Mouse (Mus musculus) spleen, postnatal 14 days (tissue): ENCODE results near the gene Renbp.

Experiments
- DNase-seq, 2 experiments: peaks; one replicate each; pipeline ENCODE4 v3.0.0; 2021 to 2022; ENCODE audit warnings: low spot score in 2 of 2

Renbp gene

GRCm38 (mm10) chrX:73921285-73921822 is 9.3 kb downstream of the Renbp start:
- DNase-seq, result no peak

- no peak for DNase-seq
Measured at GRCm38 (mm10) chrX:73918631-73919030, 12.0 kb downstream of the Renbp start.

- no peak for DNase-seq
Measured at GRCm38 (mm10) chrX:73916945-73917344, 13.7 kb downstream of the Renbp start.

- peak; percentile 69 to 74 for DNase-seq
Measured at GRCm38 (mm10) chrX:73914827-73915703, 15.6 kb downstream of the Renbp start.

- DNase-seq, result peak; percentile 11 to 20
Measured at GRCm38 (mm10) chrX:73911588-73911987, 19.1 kb downstream of the Renbp start.

GRCm38 (mm10) chrX:73911156-73911555 is 19.5 kb downstream of the Renbp start:
- peak; percentile 34 to 46 for DNase-seq

GRCm38 (mm10) chrX:73910451-73910850 is 20.2 kb downstream of the Renbp start:
- DNase-seq, result no peak

GRCm38 (mm10) chrX:73910049-73910448 is 20.6 kb downstream of the Renbp start:
- no peak for DNase-seq

GRCm38 (mm10) chrX:73897959-73898358 is 32.7 kb downstream of the Renbp start:
- DNase-seq, result no peak

GRCm38 (mm10) chrX:73895719-73896118 is 34.9 kb downstream of the Renbp start, which contains the start of gene L1cam:
TSS of gene L1cam (minus strand) at chrX:73896105.
- DNase-seq, result peak; percentile 23 to 42

- DNase-seq, result no peak
Measured at GRCm38 (mm10) chrX:73892833-73893232, 37.8 kb downstream of the Renbp start.

GRCm38 (mm10) chrX:73891551-73892152 is 39.0 kb downstream of the Renbp start, which contains the start of gene Avpr2:
TSS of gene Avpr2 (plus strand) at chrX:73892102.
- DNase-seq, result no peak

- no peak for DNase-seq
Measured at GRCm38 (mm10) chrX:73881463-73881862, 49.2 kb downstream of the Renbp start.

GRCm38 (mm10) chrX:73881036-73881427 is 49.6 kb downstream of the Renbp start:
- no peak for DNase-seq

GRCm38 (mm10) chrX:73880194-73881035 is 50.2 kb downstream of the Renbp start:
- peak; percentile 12 to 23 for DNase-seq

- DNase-seq, result no peak
Measured at GRCm38 (mm10) chrX:73877014-73877413, 53.6 kb downstream of the Renbp start.

GRCm38 (mm10) chrX:73875881-73876280 is 54.8 kb downstream of the Renbp start:
- DNase-seq, result no peak
